Mouse (Mus musculus) T-helper 2 cell (primary cell): ENCODE measurements around the gene Adora2b.

ENCODE experiments used
- in situ Hi-C: fragments of 300-600 bp; cut with MboI, MseI; formaldehyde crosslinking; loops from one replicate; pipeline ENCODE4 v1.15.1; 2025; ENCODE audit warnings: high pct_unique_total_duplicates

Gene Adora2b

DNA sequence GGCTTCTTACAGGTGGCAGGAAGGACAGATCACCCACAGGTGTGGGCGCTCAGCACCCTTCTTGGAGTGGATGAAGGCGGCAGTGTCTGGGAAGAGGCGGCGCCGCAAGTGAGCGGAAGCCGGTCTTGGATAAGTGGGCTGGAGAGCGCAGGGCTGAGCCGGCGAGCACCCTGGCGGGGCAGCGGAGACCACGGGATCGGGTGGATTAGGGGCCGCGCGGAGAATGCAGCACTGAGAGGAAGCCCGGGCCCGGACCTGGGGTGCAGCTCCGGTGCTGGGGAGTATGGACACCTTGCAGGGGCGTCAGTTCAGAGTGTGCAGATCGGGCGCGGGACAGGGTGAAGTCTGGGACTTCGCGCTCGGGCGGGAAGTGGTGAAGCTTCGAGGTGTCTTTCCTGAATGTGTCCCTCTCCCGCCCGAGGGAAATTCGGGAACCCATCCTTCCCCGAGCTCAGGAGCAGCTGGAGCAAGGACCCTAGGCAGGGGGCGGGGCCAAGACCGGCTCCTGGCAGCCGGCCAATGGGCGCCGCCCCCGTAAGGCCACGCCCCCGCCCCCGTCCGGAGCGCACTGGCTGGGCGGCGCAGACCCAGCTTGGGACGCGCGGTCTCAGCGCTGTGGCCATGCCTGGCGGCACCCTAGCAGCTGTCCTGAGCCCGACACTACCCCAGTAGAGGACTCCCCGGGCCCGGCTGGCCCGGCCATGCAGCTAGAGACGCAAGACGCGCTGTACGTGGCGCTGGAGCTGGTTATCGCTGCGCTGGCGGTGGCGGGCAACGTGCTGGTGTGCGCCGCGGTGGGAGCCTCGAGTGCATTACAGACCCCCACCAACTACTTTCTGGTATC, at the start of gene Adora2b:
Adora2b (plus strand) TSS at position 584 of the 844 bp plus-strand sequence.
- in situ Hi-C loops: no loop called here

DNA sequence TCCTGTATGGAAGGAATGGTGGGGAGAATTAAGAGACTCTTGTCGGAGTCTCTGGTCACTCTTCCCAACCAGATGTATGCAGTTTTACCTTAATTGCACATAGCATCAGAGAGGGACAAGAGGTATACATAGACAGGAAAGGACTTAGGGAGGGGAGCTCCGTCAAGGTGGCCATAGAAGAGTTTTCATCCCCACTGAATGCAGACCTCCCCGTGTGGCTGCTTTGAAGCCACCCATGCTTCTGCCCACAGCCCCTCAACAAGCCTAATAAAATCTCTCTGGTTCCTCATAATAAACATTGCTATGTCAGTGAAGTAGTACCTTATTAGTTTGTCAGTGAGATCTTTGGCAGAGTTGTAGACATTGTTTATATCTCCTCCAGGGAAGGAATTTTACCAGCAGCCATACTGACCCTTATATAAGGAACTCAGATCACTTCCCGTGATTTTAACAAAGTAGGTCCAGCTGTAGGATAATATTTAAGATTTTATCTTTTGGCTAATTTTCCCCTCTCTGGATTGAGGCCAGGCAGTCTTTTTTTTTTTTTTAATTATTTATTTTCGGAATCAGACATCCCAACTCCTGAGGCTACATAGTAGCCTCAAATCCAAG, 47.8 kb upstream of the Adora2b start:
- in situ Hi-C loops: no loop called here

DNA sequence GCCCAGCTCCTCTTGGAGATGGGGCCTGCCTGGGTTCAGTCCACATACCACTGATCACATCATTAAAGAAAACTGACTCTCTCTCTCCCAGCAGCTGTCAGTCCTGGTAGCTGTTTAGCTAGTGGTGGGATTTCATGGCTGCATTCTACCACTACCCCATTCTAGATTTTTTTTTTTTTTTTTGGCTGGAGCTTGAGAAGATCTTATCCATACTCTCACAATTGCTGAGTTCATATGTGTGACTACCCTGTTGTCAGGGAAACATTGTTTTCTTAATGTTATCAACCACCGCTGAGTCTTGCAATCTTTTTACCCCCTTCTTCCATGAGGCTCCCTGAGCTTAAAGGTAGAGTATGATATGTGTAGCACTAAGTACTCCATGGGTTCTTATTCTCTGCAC, 46.1 kb upstream of the Adora2b start:
- in situ Hi-C loops: no loop called here

DNA sequence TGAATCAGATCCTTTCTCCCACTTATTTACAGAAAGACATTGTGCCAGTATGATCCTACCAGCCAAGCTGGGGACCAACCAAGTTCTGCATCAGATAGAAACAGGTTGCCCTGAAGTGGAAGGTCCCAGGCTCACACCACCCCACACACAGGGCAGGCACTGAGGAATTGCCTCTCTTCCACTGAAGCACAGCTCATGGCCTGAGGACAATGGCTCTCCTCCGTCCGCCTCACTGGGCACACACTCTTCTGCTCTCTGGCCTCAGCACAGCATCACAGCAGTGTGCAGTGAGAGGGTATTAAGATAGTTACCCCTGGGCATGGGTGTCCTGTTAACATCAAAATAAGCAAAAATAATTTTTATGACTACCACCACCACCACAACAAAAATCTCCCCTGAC, 39.7 kb upstream of the Adora2b start:
- in situ Hi-C loops: no loop called here

DNA sequence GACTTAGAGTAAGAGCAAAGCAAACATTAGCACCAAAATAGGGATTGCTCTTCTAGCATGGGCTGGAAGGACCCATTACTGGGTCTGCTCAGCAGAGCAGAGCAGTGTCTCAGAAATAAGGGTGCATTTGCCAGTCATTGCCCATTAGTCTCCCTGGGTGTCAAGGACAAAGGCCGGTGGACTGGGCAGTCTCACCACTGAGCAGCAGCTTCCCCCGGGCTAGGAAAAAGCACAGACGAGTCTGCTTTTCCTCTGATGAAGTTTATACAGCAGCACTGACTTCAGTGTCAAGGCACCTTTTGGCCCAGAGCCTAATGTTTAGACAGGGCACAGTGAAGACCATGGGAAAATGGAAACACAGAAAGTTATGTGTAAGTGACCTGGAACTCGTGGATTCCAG, 38.9 kb upstream of the Adora2b start:
- in situ Hi-C loops: no loop called here

DNA sequence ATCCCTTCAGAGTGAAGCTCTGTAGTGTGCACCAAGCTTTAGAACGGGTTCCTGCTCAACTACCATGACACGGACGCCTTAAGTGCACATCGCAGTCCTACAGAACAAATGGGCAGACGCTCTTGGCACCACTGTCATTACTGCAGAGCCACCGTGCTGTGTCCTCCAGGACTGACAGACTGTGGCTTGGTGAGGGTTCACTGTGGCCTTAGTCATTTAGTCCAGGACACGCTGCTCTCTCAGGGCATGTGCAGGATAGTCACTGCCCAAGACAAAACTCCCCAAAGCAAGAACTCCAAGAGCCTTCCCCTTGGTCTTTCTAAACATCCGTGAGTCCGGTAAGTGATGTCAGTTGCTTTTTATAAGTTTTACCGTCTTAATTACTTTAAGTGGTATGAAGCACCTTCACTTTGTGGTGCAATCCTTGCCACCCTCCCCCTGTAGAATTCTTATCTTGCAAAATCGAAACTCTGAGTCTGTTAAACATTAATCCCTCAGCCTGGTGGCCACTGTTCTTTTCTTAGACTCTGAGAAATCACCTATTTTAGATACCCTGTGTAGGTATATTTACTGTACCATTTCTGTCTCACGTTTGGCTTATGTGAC, 35.3 kb upstream of the Adora2b start:
- in situ Hi-C loops: no loop called here

DNA sequence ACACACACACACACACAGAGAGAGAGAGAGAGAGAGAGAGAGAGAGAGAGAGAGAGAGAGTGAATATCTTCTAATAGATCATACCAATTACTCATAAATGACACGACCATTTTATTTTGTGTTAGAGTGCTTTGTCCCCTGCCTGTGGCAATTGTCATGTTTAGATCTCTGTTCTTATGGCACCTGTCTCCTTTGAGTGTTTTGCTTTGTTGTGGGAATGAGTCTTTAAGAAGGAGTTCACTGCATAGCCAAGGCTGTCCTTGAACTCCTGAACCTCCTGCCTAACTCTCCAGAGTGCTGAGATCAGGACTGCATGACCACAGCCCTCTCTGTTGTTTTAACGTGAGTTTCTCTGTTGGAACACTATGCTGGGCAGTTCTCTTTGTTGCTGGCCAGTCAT, 33.7 kb upstream of the Adora2b start:
- in situ Hi-C loops: no loop called here

DNA sequence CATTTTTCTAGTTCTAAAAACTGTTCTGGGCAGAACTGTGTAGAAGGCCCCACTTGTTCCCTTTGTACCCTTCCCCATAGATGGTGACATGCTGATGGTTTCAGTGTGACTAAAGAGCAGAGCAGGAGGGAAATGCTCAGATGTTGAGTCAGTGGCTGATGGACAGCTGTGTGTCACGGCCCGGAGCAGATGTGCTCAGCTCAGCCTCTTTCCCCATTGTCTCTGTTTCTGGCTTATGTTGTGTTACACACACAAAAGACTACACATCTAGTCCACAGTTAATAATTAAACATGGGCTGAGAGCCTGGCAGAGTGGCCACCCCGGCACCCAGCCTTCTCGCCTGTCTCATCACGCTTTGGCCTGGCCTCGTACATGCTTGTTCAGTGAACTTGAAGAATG, 31.0 kb upstream of the Adora2b start:
- in situ Hi-C loops: no loop called here

DNA sequence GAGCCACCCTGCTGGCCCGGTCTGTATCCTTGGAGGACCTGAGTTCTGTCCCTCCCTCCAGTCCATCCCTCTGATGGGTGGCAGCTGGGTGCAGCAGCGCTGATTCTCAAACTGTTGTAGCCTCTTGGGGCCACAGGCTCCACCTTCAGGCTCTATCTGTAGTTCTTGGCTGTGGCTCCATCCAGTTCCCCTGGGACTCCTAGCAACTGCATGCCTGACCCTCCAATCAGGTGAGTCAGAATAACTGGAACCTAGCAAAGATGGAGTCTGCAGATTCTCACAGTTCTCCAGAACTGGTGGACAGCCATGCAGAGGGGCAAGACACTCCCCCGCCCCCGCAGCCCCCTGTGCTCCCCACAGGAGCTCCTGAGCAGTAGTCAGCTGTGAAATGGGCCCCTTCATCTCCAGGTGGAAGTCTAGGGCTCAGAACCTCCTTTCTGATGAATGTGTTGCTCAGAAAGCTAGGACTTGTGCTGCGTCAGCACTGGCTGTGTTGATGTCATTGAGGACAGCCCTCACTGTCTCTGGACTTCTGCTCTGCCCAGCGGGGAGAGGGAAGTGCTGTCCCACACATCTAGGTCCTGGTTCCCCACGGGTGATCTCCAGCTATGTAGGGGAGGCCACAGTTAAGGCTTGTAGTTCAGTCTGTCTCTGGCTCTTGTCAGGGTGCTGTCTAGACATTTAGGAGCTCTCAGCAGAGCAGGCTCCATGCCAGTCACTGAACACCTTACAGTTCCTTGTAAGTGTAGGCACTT, 27.9 kb upstream of the Adora2b start:
- in situ Hi-C loops: loop anchor here (5.0 kb wide), 1 partner anchor 769 kb away; the partner anchor contains the start of gene Rnf112

DNA sequence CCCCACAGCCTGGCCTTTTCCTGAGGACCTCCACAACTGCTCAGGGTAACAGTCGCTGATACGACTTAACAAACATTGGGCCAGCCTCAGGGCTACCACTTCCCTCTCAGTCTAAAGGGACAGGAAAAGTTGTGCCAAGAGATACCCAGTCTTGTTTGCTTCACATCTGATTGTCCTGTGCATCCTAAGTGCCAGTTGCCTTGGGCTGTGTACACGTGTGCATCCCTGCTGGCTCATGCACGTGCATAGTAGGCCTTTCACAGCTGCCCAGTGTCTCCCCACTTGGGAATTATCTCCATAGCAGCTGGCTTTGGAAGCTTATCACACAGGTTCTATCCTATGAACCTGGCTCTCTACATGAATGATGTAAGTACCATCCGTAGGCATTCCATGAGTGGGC, 25.4 kb upstream of the Adora2b start:
- in situ Hi-C loops: loop anchor here (5.0 kb wide), 1 partner anchor 771 kb away; the partner anchor contains the start of gene Rnf112

DNA sequence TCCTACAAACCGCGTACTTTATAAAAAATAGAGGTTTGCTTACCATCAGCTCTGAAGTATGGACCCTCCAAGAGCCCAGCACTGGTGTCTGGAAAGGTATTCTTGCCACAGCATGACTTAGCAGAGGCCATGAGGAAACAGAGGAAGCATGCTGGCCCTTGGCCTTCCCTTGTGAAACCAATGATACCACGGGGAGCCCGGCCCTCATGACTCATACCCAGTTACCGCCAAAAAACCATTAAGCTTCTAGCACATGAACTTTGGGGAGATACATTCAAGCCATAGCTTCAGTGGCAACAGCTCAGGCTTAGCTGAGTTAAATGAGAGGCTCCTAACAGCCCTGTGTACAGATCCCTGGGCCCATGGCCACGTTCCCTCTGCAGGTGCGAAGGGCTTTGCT, 24.8 kb upstream of the Adora2b start:
- in situ Hi-C loops: loop anchor here (5.0 kb wide), 1 partner anchor 772 kb away; the partner anchor contains the start of gene Rnf112

DNA sequence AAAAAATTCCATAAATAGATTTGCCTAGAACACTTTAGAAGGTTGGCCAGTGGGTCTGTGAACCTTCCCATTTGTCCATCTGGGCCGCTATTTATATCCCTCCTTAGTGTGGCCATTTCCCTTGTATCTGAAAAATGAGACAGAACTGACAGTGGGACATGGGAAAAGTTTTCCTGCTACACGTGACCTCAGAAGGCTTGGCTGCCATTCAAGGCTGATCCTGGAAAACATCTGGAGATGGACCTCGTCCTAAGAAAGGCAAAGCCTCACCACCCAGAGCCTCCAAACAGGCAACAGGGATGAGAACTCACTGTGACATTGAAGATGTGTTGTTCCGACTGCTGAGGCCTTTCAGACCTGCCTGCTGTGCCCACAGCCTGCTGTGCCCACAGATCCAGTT, 24.0 kb upstream of the Adora2b start:
- in situ Hi-C loops: loop anchor here (5.0 kb wide), 1 partner anchor 772 kb away; the partner anchor contains the start of gene Rnf112

DNA sequence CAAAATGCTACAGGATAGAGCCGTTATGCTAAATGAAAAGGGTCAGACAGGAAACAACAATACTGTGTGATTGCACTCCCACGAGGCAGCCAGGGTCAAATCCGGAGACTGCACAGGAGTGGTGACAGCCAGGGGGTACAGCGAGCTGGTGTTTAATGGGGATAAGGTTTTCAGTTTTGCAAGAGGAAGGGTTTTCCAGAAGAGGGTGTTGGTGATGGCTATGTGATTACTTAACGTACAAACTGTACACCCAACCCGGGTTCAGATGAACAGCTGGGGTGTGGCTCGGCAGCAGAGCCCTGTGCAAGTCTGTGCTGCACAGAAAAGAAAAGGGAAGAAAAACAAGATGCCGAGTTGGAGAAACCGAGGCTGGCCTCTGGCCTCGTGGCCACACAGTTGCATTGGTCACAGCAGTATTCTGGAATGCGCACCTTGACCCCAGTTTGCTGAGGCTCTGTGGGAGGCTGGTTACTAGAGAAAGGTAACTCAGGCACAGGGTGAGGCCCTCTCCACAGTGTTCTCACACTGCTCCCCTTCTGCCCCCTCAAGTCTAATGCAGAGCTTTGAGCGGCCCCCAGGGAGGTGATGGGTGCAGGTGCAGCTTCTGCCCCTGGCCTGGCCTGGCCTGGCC, 8.0 kb upstream of the Adora2b start:
- in situ Hi-C loops: no loop called here

DNA sequence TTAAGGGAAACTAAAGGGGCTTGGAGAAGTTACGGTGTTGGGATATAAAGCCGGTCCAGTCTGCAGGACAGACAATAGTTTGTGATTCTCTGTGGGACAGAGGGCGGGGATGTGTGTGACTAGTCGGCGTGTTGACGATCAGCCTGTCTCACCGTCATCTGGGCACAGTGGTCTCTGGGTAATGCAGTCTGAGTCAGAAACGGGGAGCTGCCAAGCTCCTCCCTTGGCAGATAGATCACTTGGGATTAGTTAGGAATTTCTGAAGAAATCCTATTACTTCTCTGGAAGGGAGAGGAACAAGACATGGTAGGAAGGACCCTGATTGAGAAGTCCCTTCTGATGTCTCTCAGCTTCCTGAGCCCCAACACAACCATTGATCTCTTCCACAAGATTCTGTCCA, 4.9 kb upstream of the Adora2b start:
- in situ Hi-C loops: no loop called here

DNA sequence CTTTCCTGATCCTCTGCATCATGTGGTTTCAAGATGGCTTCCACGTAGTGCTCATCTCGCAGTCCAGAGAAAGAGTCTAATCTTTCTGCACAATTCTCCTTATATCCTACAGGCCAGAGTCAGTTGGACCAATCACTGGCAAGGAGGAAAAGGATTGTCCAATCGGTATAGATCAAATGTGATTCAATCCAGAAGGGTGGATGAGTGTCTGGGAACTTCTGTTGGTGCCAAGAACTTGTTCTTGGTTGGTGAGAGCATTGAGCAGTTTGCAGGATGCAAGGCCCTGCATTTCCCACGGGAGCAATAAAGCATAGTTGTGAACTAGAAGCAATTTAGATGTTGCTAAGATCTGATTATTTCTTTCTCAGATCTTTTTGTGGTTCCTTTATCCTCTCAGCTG, 4.3 kb upstream of the Adora2b start:
- in situ Hi-C loops: no loop called here

DNA sequence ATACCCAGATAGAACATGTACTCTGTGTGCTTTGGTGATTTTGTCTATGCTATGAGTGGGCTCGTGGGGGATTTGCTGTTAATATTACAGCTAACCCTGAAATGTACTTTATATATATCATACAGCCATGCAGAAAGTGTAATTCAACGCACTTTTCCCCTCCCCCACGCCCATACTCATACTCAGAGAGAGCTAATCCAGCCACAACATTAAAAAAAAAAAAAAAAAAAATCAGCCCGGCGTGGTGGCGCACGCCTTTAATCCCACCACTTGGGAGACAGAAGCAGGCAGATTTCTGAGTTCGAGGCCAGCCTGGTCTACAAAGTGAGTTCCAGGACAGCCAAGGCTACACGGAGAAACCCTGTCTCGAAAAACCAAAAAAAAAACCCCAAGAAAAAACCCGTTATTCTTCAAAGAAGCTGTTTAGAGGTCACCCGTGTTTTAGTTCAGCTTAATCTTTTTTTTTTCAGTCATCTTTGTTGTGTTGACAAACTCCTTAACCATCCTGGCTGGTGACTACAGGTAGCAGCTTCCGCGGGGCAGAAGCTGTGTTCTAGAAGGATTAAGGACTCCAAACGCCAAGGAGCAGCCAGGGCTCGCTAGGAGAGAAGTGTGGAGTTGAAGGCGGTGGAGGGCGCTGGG, 904 bp upstream of the Adora2b start:
- in situ Hi-C loops: no loop called here

DNA sequence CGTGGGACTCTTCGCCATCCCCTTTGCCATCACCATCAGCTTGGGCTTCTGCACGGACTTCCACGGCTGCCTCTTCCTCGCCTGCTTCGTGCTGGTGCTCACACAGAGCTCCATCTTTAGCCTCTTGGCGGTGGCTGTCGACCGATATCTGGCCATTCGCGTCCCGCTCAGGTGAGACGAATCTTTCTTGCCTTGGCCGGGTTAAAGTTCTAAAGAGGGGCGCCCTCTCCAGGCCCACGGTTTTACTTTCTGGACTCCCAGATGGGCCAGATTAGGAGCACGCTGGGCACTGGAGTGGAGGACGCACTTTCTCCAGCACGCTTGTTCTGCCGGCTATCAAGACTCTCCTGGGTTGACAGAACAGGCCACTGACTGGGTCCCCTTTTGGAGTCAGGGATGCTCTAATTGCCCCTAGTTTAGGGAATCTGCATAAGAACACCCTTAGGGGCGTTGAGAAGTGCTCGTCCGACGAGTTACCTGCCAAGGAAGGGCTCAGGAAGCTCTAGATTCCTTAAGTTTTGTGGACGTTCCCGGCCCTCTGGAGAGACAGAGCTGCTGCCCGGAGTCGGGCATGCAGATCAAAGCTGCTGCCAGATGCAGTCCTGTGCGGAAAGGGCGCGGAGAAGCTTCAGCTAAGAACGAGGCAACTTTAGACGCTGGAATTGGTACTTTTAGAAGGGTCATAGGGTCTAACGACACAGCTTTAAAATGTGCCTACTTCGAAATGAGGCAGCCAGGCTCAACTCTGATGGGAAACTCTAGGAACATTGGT, 668 bp downstream of the Adora2b start:
- in situ Hi-C loops: no loop called here

DNA sequence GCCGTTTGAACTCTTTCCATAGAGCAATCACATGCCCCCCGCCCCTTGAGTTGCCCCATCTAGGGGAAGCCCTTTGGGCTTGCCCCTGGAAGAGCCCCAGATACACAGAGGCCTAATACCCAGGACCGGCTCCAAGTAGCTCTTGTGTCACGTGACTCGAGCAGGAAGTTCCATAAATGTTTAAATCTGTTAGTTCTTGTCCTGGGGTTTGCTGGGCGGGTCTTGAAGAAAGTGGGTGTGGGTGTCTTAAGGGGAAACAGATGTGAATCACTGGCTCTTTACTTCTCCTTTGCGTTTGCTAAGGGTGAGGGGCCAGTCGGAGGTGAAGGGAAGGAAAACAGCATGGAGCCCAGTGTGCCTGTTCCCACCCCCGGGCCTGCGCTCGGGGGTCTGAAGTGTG, 2.3 kb downstream of the Adora2b start:
- in situ Hi-C loops: no loop called here

DNA sequence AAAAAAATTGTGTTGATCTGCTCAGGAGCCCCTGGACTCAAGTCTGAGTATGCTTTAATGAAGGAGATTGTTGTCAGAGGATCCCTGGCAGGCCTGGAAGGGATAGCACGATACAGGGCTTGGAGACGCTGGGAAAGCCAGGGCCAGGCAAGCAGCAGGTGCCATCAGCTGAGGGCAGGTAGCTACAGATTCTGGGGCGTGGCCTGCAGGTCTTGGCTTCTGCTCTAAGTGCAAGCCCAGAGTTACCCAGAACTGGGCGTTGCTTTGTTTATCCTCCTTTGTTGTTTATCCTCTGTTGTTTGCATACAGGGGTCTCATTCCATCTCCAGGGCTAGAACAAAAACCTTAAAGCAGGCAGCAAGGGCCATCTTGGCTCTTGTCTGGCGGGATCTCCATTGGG, 4.6 kb downstream of the Adora2b start:
- in situ Hi-C loops: no loop called here

DNA sequence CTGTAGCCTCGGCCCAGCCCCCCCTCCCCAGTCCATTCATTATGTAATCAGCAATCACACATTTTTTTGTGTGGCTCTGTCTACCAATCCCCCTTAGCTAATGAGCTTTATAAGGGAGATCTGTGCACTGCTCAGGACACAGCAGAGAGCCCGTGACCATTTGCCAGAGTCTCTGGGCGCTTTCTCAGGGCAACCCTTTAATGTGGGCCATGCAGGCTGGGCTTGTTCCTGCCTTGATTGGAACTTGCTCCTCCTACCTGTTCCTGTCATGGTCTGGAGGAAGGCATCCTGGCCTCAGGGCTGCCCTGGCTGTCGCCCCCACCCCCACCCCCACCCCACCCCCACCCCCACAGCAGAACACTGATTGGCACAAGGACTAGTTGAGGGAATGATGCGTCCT, 10.4 kb downstream of the Adora2b start:
- in situ Hi-C loops: no loop called here
